Mouse (Mus musculus): ENCODE measurements at regions not wholly inside any gene's neighbourhood (a gene's known extent, or its start where the extent isn't known, plus 50 kb on each side); places are given as distances from the start of the nearest gene placed in this dataset.

DNA sequence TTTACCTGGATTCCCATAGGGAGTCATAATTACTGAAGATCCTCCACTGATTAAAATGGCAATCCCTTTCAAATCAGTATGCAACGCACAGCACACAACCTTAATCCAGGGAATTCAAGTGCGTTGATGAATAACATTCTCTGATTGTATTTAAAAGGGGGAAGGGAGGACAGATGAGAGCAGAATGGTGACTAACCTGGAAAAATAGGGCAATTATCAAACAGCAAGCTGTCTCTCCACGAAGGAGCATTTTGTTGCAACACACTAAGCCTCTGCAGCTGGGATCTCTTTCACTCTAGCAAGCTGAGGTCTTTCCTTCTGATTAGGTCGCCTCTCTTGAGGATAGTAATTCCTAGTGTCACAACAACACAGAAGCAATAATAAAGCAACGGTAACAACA lies 501.5 kb downstream of the Tusc1 start:
- no peaks in the 10 kb centered on the region for H3K36me3 ChIP-seq (ENCODE audit: control insufficient read depth, insufficient read depth, low read length)
- no peak for TF ChIP-seq CTCF (conservative IDR thresholded peaks at IDR 0.05; ENCODE audit: insufficient read depth, insufficient read length, low read depth, low read length)
- no peak overlapping the region for H3K4me3 ChIP-seq (ENCODE audit: insufficient read depth, low read depth, low read length)
- H3K27ac ChIP-seq (ENCODE audit: insufficient read depth, low read depth, low read length), result no peak overlapping the region
- WGBS, result 54% methylated on average over 5 of the region's 5 CpGs
- no peaks in the 10 kb centered on the region for H3K27me3 ChIP-seq (replicated peaks; ENCODE audit: control insufficient read depth, insufficient read depth, low read length)
- H3K4me1 ChIP-seq (ENCODE audit: control insufficient read depth, insufficient read depth, low read length), result no peaks in the 10 kb centered on the region
- DNase-seq, result no peak

DNA sequence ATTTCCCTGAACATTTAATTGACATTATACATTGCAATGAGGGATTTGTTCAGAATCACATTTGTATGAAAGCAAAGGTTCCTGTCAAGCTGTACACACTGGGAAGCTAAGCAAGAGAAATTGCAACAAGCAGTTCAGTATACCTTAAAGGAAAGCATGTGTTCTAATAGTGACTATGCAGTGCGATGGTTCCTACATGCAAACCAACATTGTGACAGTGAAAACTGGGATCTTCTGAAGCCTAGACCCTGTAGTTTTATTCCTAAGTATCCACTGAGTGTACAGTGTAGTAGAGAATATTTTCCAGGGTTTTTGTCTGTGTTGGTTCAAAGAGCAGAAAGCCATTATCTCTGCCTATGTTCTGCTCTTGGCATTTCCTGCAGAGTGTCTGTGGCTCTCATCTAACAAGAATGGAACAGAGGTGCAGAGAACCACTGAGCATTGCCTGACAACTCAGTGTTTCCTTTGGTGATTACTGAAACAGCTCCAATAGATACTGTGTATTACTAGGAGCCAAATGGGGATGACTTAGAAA lies 504.1 kb downstream of the Tusc1 start:
- TF ChIP-seq CTCF (conservative IDR thresholded peaks at IDR 0.05; ENCODE audit: insufficient read depth, insufficient read length, low read depth, low read length) (no peak), POLR2A (IDR thresholded peaks at IDR 0.05; ENCODE audit: low read depth, low read length) (no peak)
- Histone ChIP-seq H3K27me3 (replicated peaks; ENCODE audit: control insufficient read depth, insufficient read depth, low read length) (no peaks in the 10 kb centered on the region), H3K27ac (ENCODE audit: insufficient read depth, low read depth, low read length) (no peak overlapping the region), H3K4me1 (ENCODE audit: control insufficient read depth, insufficient read depth, low read length) (no peaks in the 10 kb centered on the region), H3K4me3 (ENCODE audit: insufficient read depth, low read depth, low read length) (no peak overlapping the region), H3K36me3 (ENCODE audit: control insufficient read depth, insufficient read depth, low read length) (no peaks in the 10 kb centered on the region)
- no peak for DNase-seq
- 77% methylated on average over 1 of the region's 1 CpGs for WGBS

DNA sequence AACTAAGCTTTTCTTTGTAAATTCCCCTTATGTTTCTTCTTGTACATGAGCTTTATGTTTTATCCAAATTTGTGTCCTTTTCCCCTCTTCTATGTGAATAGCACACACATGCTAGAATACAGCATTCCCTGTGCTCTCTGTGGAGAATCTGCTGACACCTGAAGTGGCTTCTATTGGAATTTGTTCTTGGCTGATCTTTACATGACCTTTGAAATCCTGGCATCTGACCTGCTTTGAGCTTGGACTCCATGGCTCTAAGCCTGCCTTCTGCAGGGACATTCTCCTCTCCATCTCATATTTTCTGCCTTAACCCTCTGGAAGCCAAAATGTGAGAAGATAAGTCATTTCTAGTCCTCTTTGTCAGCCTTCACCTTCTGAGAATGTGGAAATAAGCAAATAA lies 507.5 kb downstream of the Tusc1 start:
- peak overlapping the region; percentile 17; the same call in 1 of the 2 replicates for H3K27ac ChIP-seq (ENCODE audit: insufficient read depth, low read depth, low read length)
- no peak overlapping the region for H3K4me3 ChIP-seq (ENCODE audit: insufficient read depth, low read depth, low read length)
- no peaks in the 10 kb centered on the region for H3K27me3 ChIP-seq (replicated peaks; ENCODE audit: control insufficient read depth, insufficient read depth, low read length)
- H3K36me3 ChIP-seq (ENCODE audit: control insufficient read depth, insufficient read depth, low read length), result no peaks in the 10 kb centered on the region
- H3K4me1 ChIP-seq (ENCODE audit: control insufficient read depth, insufficient read depth, low read length), result no peaks in the 10 kb centered on the region
- TF ChIP-seq POLR2A (IDR thresholded peaks at IDR 0.05; ENCODE audit: low read depth, low read length) (no peak), CTCF (conservative IDR thresholded peaks at IDR 0.05; ENCODE audit: insufficient read depth, insufficient read length, low read depth, low read length) (no peak)
- DNase-seq, result peak; percentile 93

DNA sequence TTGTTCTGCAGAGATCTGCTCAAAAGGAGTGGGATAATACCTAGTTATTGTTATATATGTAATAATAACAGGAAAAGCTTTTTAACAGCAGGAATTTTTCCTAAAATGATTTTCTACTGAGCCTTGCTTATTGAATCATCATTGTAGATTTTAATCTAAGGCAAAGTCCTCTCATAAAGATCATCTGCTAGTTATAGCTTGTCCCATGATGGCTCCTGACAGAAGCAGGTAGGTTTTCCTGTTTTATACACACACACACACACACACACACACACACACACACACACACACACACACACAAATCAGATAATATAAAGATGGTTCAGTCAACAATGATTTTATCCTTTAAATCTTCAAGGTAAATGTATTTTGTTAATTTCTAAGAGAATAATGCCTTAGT lies 507.9 kb downstream of the Tusc1 start:
- H3K4me1 ChIP-seq (ENCODE audit: control insufficient read depth, insufficient read depth, low read length), result no peaks in the 10 kb centered on the region
- H3K27me3 ChIP-seq (replicated peaks; ENCODE audit: control insufficient read depth, insufficient read depth, low read length), result no peaks in the 10 kb centered on the region
- no peak for TF ChIP-seq POLR2A (IDR thresholded peaks at IDR 0.05; ENCODE audit: low read depth, low read length)
- no peak for TF ChIP-seq CTCF (conservative IDR thresholded peaks at IDR 0.05; ENCODE audit: insufficient read depth, insufficient read length, low read depth, low read length)
- H3K36me3 ChIP-seq (ENCODE audit: control insufficient read depth, insufficient read depth, low read length), result no peaks in the 10 kb centered on the region
- peak overlapping the region; percentile 74 for H3K27ac ChIP-seq (ENCODE audit: insufficient read depth, low read depth, low read length)
- H3K4me3 ChIP-seq (ENCODE audit: insufficient read depth, low read depth, low read length), result no peak overlapping the region
- no peak for DNase-seq

DNA sequence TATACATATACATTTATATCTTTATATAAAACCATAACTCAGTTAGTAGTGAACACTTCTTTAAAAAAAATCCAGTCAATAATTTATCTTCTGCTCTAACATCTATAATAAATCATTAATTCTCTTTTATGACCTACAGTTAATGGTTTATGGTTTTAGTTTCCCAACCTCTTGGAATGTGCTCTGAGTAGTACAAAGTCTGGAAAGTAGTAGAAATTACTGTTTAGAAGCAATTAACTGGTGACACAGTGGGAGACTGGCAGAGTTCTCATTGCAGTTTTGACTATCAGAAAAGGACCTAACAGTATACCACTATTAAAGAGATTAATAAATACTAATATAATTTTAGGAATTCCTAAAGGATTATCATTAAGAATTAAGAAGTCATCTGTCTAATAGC lies 508.3 kb downstream of the Tusc1 start:
- no peaks in the 10 kb centered on the region for H3K36me3 ChIP-seq (ENCODE audit: control insufficient read depth, insufficient read depth, low read length)
- DNase-seq, result peak; percentile 72
- no peaks in the 10 kb centered on the region for H3K27me3 ChIP-seq (replicated peaks; ENCODE audit: control insufficient read depth, insufficient read depth, low read length)
- TF ChIP-seq POLR2A (IDR thresholded peaks at IDR 0.05; ENCODE audit: low read depth, low read length), result no peak
- H3K4me1 ChIP-seq (ENCODE audit: control insufficient read depth, insufficient read depth, low read length), result no peaks in the 10 kb centered on the region
- H3K4me3 ChIP-seq (ENCODE audit: insufficient read depth, low read depth, low read length), result no peak overlapping the region
- H3K27ac ChIP-seq (ENCODE audit: insufficient read depth, low read depth, low read length), result no peak overlapping the region

DNA sequence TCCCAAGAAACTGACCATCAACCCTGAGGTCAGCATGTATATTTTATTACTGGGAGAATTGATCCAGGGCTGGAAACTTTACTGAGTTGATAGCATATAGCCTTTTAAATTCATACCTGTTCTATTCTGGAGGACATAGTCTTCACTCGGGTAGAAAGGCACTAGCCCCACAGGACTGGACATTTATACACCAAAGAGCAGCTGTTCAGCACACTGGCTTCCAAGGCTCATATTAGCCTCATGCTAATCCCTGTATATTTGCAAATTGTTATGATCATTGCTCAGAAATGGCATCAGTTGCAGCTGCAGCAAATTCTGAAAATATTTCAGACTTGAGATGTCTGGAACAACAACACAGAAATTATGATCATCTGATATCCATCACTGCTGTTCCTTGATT lies 547.2 kb downstream of the Tusc1 start:
- Histone ChIP-seq H3K36me3 (ENCODE audit: control insufficient read depth, insufficient read depth, low read length) (no peaks in the 10 kb centered on the region), H3K4me1 (ENCODE audit: control insufficient read depth, insufficient read depth, low read length) (no peaks in the 10 kb centered on the region), H3K27ac (ENCODE audit: insufficient read depth, low read depth, low read length) (no peak overlapping the region), H3K4me3 (ENCODE audit: insufficient read depth, low read depth, low read length) (no peak overlapping the region), H3K27me3 (replicated peaks; ENCODE audit: control insufficient read depth, insufficient read depth, low read length) (no peaks in the 10 kb centered on the region)
- no peak for DNase-seq
- TF ChIP-seq POLR2A (IDR thresholded peaks at IDR 0.05; ENCODE audit: low read depth, low read length) (no peak), CTCF (conservative IDR thresholded peaks at IDR 0.05; ENCODE audit: insufficient read depth, insufficient read length, low read depth, low read length) (no peak)
- 70% methylated on average over 1 of the region's 1 CpGs for WGBS

DNA sequence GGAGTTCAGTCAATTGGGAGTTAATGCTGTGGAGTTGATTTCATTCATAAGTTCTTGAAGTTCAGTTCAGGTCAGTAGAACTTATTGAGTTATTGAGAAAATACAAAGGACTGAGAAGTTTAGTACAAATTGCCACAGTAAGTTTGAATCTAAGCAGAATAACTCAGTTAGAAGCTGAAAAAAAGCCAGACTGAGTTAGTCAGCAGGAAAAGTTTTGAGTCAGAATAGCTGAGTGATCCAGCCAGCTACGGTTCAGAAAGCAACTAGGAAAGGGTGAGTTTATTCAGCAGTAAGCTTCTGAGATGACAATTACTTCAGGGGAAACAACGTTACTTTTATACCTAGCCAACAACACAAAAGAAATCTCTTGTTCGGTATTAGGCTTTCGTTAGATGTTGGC lies 557.2 kb downstream of the Tusc1 start:
- 65% methylated on average over 4 of the region's 4 CpGs for WGBS
- no peaks in the 10 kb centered on the region for H3K36me3 ChIP-seq (ENCODE audit: control insufficient read depth, insufficient read depth, low read length)
- TF ChIP-seq POLR2A (IDR thresholded peaks at IDR 0.05; ENCODE audit: low read depth, low read length), result no peak
- TF ChIP-seq CTCF (conservative IDR thresholded peaks at IDR 0.05; ENCODE audit: insufficient read depth, insufficient read length, low read depth, low read length), result no peak
- H3K27ac ChIP-seq (ENCODE audit: insufficient read depth, low read depth, low read length), result no peak overlapping the region
- DNase-seq, result peak; percentile 45
- H3K4me3 ChIP-seq (ENCODE audit: insufficient read depth, low read depth, low read length), result no peak overlapping the region
- H3K4me1 ChIP-seq (ENCODE audit: control insufficient read depth, insufficient read depth, low read length), result no peaks in the 10 kb centered on the region
- H3K27me3 ChIP-seq (replicated peaks; ENCODE audit: control insufficient read depth, insufficient read depth, low read length), result no peaks in the 10 kb centered on the region

DNA sequence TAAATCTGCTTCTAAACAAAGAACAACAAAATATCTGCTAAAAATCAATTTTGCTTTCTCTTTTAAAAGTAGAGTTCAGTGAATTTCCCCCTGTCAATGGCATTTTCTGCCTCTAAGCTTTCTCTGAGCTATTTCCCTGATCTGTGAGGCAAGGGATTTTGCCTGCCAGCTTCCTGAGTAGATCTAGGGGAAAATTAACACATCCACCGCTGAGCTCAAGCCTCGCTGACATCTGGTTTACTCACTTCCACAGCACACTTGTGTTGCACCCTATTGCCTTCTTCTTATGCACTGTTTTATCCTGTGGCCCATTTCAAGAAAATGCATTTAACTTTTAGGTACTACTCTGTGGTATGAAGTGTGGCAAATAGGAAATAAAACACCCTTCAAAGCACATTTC lies 556.5 kb upstream of the Gm12666 start:
- H3K4me1 ChIP-seq (ENCODE audit: control insufficient read depth, insufficient read depth, low read length), result no peaks in the 10 kb centered on the region
- H3K4me3 ChIP-seq (ENCODE audit: insufficient read depth, low read depth, low read length), result no peak overlapping the region
- no peak for DNase-seq
- H3K36me3 ChIP-seq (ENCODE audit: control insufficient read depth, insufficient read depth, low read length), result no peaks in the 10 kb centered on the region
- no peak overlapping the region for H3K27ac ChIP-seq (ENCODE audit: insufficient read depth, low read depth, low read length)
- TF ChIP-seq POLR2A (IDR thresholded peaks at IDR 0.05; ENCODE audit: low read depth, low read length) (no peak), CTCF (conservative IDR thresholded peaks at IDR 0.05; ENCODE audit: insufficient read depth, insufficient read length, low read depth, low read length) (no peak)
- WGBS, result 51% methylated on average over 2 of the region's 2 CpGs
- no peaks in the 10 kb centered on the region for H3K27me3 ChIP-seq (replicated peaks; ENCODE audit: control insufficient read depth, insufficient read depth, low read length)

Data from kidney, adult 2 months (tissue).